Mouse (Mus musculus) MEL (cell line): ENCODE data around the gene Spata17.

Source experiments
- CTCF ChIP-seq, 3 experiments: IDR thresholded peaks in 2 of 3; conservative IDR thresholded peaks in 1 of 3; 2 replicates each; pipeline ENCODE4 v1.5.1; 2011 to 2012; ENCODE audit warnings: low read length in 3 of 3, low read depth in 2 of 3, mild to moderate bottlenecking in 2 of 3, improper control_type of control experiment in 1 of 3, inconsistent platforms in 1 of 3, mixed read lengths in 1 of 3, moderate library complexity in 1 of 3; ENCODE audit not compliant: control insufficient read depth in 1 of 3, insufficient read depth in 1 of 3, poor library complexity in 1 of 3, severe bottlenecking in 1 of 3
- ETS1 ChIP-seq: IDR thresholded peaks from 2 replicates; pipeline ENCODE4 v1.6.1; 2012; ENCODE audit warnings: low read depth, mild to moderate bottlenecking, inconsistent platforms, low read length, improper control_type of control experiment, moderate library complexity
- MAX ChIP-seq: IDR thresholded peaks from 2 replicates; pipeline ENCODE4 v1.6.1; 2011; ENCODE audit warnings: low read length, improper control_type of control experiment
- MAZ ChIP-seq: IDR thresholded peaks from 2 replicates; pipeline ENCODE4 v1.6.1; 2012; ENCODE audit warnings: low read depth, mild to moderate bottlenecking, inconsistent platforms, low read length, improper control_type of control experiment
- NELFE ChIP-seq: IDR thresholded peaks from 2 replicates; pipeline ENCODE4 v1.6.1; 2011; ENCODE audit warnings: low read depth, low read length, improper control_type of control experiment
- POLR2A ChIP-seq, 2 experiments: IDR thresholded peaks; 2 replicates each; pipeline ENCODE4 v1.6.1; 2011 to 2012; ENCODE audit warnings: low read length in 2 of 2, mild to moderate bottlenecking in 2 of 2, control low read depth in 1 of 2, improper control_type of control experiment in 1 of 2, low read depth in 1 of 2, moderate library complexity in 1 of 2; ENCODE audit not compliant: control insufficient read depth in 1 of 2, insufficient read depth in 1 of 2, poor library complexity in 1 of 2
- RAD21 ChIP-seq: IDR thresholded peaks from 2 replicates; pipeline ENCODE4 v1.6.1; 2011; ENCODE audit warnings: mild to moderate bottlenecking, low read depth, low read length, improper control_type of control experiment
- ZNF384 ChIP-seq: IDR thresholded peaks from 2 replicates; pipeline ENCODE4 v1.6.1; 2012; ENCODE audit warnings: low read depth, mild to moderate bottlenecking, inconsistent platforms, low read length, improper control_type of control experiment

DNA sequence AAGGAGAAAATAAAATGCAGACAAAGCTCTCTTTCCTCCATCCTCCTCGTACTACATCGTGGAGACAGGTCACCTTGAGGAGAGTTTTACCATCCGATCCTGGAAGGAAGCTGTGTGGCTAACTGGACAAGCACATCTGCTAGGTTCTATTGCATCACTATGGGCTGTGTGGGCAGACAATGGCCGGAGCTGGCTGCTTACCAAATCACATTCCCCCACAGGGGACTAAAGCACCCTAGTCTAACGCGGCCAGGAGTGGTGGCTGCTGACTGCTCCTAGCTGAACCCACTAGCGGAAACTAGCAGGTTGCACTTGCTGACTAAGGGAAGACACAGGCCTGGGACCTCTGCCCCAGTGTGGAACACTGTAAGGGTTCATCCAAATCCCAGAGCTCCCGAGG is 72.3 kb downstream of the Spata17 start:
- no peak for TF ChIP-seq CTCF (IDR thresholded peaks at IDR 0.05 in 2 of 3, conservative IDR thresholded peaks at IDR 0.05 in 1 of 3; ENCODE audit: control insufficient read depth in 1 of 3, insufficient read depth in 1 of 3, low read depth in 2 of 3, low read length in 3 of 3, poor library complexity in 1 of 3, severe bottlenecking in 1 of 3)
- TF ChIP-seq ZNF384: no peak
- no peak for TF ChIP-seq ETS1
- TF ChIP-seq RAD21: no peak
- TF ChIP-seq MAX: no peak
- no peak for TF ChIP-seq NELFE
- no peak for TF ChIP-seq POLR2A (IDR thresholded peaks at IDR 0.05; ENCODE audit: control insufficient read depth in 1 of 2, insufficient read depth in 1 of 2, low read depth in 1 of 2, low read length in 2 of 2, poor library complexity in 1 of 2)
- TF ChIP-seq MAZ: no peak
